Mouse (Mus musculus) cortical plate, adult 2 months (tissue): ENCODE data around the gene Pcca.

ENCODE experiments used
- CTCF ChIP-seq: fragments of 200-500 bp; IDR thresholded peaks from 2 replicates; pipeline ENCODE4 v1.5.1; 2011; ENCODE audit warnings: mild to moderate bottlenecking, control low read depth, low read length; ENCODE audit not compliant: insufficient read depth; ENCODE audit errors: extremely low read depth
- POLR2A ChIP-seq: fragments of 200-500 bp; IDR thresholded peaks from 2 replicates; pipeline ENCODE4 v1.6.1; 2011; ENCODE audit warnings: mild to moderate bottlenecking, low read length, control low read depth; ENCODE audit not compliant: insufficient read depth; ENCODE audit errors: extremely low read depth

DNA sequence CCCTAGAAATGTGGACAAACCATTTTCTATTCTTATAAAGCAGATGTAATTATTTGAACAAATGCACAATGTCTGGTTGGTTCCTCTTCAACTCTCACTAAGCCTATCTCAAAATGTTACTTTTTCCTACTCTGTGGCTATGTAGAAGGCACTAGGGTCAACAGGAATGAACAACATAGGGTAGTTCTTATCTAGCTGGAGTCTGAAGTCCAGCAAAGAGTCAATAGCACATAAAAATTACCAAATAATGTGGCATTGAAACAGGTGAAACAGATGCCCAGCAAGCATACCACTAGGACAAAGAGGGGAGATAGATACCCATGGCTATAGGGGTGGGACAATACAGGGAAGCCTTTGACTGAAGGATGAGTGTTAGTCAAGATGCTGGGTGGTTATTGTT, 377.1 kb downstream of the Pcca start:
- TF ChIP-seq CTCF (no peak), POLR2A (no peak)
